Mouse (Mus musculus) kidney, adult 8-10 months (tissue): ENCODE measurements at regions not wholly inside any gene's neighbourhood (a gene's known extent, or its start where the extent isn't known, plus 50 kb on each side); places are given as distances from the start of the nearest gene placed in this dataset.

Source experiments
- DNase-seq, 2 experiments: peaks; one replicate each; pipeline ENCODE4 v3.0.0; 2022

DNA sequence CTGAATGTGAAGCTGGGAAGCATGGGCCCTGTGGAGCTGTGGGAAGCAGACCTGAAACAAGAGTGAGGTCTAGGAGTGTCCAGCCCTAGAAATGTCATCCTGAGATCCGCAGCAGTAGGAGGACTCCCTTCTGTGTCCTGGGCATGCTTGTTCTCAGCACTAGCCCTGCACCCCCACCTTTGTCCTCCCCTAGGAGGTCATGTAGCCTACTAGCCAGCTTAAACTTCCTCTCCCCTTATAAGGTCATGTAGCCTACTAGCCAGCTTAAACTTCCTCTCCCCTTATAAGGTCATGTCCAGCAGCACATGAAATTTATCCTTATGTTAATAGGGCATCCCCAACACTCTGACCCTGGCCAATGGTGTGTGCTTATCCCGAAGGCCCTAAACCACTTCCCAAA lies 363.5 kb upstream of the Zeb2 start:
- DNase-seq: no peak

DNA sequence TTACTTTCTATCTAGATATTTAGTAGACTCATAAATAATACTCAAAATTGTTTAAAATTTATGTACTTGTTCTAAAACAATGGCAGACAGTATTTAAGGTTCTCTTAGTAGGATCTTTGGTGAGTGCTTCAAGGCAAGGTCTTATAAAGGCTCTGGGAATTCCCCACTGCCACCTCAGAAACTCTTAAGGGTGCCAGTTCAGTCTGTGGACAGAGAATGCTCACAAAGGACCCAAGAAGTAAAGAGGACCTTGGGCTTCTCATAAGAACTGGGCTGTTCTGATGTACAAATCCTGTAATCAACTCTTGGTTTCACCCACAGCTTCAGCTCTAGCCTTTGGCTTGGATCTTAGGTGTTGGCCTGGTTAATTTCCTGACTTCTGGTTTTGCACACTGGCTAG lies 358.8 kb upstream of the Zeb2 start:
- DNase-seq: no peak

DNA sequence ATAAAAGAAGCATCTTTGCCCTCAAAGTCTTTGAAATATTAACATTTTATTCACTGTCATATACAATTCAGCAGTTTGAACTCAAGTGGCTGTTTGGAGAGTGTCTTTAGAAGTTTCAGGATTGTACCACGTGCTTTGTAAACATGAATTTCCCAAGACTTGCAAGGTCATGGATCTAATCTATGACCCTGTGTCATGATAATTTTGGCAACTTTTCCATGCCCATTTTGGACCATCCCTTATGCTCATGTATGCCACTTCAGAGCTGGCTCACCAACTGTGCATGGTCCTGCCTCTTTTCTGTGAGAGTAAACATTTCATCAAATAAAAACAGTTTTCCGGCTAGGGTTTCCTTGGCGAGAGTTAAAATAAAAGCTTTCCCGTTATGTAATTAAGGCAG lies 347.1 kb upstream of the Zeb2 start:
- no peak for DNase-seq

DNA sequence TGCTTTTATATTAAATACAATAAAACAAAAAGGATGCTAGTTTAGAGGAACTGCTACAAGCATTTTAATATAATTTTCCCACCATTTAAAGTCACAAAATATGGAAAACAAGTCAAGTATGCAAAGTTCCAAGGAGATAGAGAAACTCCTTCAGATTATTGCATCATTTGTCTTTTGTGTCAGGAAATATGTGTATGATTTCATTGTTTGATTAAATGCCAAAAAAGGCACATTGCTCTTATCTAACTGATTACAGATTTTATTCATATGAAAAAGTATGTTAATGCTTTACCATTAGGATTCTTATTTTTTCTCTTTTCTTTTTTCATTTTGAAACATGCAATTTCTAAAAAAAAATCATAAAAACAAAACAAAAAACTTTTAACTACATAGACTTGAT lies 342.2 kb upstream of the Zeb2 start:
- DNase-seq: no peak

DNA sequence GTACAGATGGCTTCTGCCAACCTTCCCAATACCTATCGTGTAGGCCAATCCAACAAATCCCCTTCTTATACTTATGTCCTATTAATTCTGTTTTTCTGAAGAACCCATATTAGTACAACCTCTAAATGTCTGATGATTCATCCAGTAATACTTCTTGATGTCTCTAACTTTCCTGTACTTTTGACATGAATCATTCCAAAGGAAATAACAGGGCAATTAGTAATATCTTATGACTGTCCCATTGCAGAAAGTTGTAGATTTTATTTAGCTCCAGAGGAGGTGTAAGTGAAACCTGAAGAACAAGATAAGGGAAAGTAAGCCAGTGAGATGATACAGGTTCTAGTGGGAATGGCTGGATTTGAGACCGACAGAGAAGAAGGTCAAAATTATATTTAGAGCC lies 337.6 kb upstream of the Zeb2 start:
- no peak for DNase-seq

DNA sequence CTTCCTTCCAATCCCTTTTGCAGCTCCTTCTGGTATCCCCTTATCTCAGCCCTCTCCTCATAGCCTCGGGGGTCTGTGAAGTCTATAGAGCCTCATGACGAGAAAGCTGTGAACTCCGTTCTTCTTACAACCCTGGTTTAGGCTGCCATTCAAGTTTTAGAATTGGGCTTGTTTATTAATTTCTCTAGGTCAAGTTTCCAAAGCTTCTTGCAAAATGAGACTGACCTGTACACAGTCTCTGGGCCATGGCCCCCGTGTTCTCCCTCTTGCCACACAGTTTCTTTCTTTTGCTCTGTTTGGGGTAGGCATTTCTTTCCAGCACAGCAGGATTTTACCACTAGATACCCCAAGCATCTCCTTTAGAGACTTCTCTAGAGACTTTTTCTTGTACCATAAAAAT lies 322.0 kb upstream of the Zeb2 start:
- DNase-seq: no peak

DNA sequence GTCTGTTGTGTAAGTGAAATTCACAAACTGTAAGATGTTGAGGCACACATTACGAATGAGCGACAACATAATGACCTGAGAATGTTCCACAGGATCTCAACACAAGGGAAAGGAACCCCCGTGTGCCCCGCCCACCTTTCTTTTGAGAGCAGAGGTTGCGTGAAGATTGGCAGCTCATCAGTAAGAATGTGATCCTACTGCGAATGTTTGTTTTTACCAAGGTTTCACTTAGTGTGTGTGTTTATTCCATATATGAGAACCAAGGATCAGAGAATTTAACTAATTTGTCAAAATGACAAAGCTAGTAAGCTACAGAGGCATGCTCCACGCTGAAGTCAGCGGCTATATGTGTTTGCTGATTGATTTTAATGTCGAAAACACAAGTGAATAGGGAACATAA lies 321.5 kb upstream of the Zeb2 start:
- no peak for DNase-seq

DNA sequence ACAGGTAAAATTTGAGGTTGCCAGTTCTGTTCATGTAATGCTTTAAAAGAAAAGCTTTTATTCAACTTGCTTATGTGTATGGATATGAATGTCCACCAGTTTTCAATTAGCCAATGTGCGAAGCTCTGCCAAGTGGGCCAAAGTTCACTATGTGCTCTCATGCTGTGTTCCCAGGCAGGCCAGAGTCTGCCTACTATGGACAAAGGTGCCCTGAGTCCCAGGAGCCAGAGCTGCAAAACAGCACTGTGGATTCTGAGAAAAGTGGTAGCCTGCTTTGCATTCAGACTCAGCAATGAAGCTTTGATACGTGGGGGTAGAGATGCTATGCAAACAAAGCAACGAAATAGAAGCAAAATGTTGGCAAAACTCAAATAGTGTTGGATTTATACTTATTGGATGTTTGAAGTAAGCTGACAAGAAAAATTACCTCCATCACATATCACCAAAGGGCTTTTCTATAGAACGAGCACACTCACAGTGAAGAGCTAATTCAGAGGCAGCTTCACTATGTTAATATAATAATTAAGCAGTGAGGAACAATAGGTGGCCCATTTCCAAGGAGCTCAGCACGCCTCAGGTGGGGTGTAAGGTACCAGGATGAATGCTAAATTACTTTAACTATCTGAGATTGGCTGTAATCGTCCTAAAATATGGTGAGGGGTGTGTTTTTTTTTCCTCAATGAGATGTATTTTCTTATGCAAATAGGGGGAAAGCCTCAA lies 318.2 kb upstream of the Zeb2 start:
- peak; percentile 85 to 92 for DNase-seq

DNA sequence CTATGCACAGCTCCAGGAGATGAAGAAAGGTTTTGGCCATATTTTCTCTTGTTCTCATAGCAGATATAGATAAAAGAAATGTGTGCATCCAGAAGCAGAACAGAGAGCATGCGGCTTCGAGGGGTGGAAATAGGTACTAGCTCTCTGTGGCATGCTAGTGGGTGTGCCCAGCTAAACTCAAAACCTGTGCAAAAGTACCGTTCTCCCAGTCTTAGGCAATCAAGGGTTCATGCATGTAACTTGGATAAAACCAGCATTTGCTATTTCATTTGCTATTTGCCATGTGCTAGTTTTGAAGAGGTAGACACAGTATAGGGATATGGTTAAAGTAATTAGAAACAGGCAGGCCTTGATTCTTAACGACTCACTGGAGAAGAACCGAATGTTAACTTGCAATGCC lies 317.6 kb upstream of the Zeb2 start:
- no peak for DNase-seq

DNA sequence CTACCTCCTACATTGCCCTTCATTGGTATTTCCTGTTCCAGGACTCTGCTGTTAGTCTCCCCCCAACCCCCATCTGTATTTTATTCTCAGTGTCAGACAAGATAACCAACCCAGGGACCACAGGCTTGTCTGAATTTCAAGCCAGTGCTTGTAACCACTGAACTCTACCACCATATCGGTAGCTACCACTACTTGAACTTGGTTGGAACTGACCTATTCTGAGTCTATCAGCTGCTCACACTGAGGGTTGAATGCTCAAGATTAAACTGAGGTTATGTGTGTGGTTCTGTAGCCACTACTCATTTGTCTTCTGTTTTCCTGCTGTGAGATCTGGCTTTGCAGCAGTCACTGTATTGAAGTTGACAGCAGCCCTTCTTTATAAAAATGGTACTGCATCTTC lies 317.0 kb upstream of the Zeb2 start:
- no peak for DNase-seq

DNA sequence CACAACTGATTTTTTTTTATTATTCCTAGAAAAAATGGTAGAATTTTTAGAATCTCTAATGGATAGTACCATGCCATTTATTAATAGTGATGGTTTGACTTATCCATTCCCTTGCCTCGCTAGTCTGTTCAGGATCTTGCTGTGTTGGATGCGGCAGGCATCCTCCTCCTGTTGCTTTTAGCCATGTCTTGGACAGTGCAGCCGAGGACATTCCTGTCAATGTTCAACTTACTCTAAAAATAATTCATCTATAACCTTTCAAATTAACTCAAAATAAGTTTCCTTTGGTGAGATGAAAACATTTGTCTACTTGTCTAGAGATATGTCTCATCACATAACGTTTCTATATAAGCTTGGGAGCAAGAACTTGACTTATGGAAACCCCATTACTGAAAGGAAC lies 314.2 kb upstream of the Zeb2 start:
- peak; percentile 24 to 27 for DNase-seq

DNA sequence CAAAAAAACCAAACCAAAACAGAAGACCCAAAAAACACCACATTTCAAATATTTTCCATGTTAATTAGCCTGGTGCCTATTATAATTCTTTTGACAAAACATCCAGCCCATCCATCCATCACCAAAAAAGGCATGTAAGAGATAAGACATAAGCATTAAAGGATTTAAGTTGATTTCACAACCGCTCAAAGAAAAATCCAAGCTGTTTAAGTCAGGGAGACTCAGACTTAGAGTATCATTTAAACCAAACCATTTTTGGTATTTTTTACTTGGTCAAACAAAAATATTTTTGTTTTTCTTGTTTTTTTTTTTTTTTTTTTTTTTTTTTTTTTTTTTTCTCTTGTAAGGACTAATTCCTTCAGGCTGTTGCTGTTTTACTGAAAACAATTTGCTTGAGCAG lies 304.6 kb upstream of the Zeb2 start:
- DNase-seq: no peak

DNA sequence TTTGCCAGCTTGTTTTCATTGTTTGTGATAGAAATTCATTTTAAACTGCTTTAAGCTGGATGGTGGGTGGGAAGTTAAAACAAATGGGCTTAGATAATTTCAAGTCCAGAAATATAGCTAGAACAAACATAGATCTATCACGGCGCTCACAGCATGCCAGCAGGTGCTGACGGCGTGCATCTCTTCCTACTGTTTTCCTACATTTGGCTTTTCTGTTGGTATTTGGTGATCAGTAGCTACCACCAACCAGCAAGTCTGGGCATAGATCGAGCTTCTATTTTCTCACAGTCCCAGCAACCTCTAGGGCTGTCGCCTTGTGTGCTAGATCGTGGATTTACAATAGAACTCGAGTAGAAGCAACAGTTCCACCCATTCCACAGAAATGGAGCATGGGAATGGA lies 290.9 kb upstream of the Zeb2 start:
- no peak for DNase-seq

DNA sequence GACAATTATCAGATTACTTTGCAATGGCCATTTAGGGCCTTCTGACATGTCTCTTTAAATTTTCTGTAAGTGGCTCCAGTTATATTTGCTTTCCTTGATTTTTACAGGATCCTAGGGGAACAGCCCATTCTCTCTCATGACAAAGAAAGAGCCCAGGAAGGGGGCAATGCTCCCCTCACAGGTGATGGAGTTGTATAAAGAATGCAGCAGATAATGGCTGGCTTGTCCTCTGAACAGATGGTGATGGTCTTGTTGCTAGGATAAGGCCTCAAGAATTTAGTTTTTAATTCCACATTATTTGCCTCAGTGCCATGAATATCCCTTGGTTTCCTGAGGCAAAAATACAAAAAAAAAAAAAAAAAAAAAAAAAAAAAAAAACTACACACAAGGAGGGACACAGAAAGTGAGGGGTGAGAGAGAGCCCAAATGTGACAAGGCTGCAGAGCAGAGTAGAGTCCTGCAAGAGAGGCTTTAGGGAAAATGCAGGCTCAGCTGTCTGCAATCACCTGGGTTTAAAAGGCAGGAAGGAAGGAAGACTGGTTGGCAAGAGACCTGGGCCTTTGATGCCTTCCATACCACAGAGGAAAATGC lies 272.8 kb upstream of the Zeb2 start:
- no peak for DNase-seq

DNA sequence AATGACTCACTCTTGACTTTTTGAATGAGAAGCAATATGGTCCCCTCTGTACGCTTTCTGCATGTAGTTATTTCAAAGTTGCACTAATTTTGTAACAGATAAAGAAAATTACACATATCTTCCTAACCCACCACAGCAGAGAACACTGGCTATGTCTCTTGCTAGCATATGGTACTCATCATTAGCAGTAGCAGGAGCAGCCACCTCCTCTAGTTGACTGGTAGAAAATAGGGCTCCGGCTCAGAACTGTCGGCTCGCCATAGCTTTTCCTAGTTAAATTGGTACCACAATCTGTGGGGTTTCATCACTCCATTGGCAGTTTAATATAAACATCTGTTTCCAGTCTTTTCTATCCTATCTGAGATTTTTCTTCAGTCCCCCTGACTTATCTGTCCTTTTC lies 254.1 kb upstream of the Zeb2 start:
- DNase-seq: no peak

DNA sequence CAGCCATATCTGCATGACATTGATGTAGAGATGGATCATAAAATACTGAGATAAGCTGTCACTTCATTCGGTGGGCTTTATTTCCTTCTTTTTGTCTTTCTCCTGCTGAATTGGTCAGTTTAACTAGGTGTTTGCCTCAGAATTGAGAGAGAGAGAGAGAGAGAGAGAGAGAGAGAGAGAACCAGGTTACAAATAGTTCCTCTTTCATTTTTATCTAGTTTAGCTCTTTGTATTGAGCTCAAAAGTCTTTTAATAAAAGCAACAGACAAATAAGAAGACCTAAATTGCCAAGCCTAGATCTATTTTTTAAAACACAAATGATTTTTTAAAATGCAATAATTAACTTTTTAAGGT lies 253.4 kb upstream of the Zeb2 start:
- no peak for DNase-seq

DNA sequence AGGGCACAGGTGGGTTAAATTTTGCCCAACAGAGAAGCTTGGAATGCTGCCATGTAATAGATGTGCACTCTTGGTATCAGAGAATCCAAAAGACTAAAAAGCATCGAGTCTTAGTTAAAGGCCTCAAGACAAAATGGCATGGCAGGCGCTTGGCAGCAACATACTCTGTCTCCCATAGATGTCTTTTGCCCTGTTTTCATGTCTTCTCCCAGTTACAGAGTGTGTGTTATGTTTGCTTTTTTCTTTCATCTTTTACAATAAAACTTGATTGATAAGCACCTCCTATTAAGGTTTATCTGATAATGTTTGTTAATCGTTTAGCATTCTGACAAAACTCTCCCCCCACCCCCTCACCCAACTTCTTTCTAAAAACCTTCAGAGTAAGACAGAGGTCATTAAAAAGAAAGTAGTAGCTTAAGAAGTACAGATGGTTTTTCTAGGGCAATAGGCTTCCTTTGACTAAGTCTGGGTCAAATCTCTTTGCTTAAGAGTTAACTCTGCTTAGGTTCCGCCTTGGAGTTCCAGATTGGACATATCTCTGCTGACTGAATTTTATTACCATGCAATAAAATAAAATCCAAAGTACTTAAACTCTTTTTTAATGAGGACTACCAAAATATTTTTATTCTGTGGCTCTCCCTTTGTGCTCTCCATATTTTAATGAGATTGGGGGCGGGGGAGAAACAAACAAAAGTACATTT lies 252.9 kb upstream of the Zeb2 start:
- no peak for DNase-seq

DNA sequence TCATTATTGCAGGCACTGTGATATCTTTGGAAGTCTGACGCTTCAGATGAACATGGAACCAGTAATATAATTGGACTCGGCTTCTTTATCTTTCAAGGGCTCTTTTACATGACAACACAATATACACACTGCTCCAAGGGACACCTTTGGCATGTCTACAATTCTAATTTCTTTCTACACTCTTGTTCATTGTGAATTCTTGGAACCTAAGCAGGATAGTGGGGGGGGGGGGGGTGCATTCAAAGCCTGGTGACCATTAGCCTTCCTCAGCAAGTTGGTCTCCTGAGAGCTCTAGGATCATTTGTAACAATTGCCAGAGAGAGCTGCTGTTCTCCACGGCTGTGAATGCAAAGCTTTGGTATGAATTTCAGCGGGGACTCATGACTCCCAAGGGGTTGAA lies 252.2 kb upstream of the Zeb2 start:
- DNase-seq: no peak

DNA sequence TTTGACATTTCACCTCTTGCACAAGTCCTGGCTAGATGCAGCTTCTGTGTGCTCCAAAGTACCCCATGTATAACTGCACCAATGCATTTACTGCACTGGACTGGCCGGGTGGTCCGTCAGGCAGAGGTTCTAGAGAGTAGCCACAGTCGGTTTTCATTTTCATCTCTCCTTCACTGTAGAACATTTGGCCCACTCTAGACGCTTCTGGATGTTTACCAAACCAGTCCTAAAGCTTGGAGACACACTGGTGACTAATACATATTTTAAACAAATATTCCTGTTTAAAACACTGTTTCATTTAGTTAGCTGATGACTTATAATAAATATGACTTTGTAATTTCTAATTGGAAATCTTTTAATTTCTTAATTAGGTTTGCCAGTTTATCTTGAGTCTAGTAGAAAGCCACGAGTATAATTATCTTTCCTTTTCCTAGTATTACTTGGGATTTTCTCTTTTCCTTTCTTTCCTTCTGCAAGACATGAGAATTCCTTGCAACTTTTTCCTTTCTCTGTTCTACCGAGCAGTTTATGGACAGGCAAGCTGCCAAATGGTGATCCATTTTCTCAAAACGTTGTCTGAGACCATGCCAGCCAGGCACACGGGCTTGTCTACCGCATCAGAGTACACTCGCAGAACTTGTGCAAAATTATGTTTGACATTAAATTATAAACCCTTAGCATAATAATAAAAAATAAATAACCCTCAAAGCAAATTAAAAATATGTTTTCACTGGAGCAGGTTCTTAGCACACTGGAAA lies 250.4 kb upstream of the Zeb2 start:
- no peak for DNase-seq

DNA sequence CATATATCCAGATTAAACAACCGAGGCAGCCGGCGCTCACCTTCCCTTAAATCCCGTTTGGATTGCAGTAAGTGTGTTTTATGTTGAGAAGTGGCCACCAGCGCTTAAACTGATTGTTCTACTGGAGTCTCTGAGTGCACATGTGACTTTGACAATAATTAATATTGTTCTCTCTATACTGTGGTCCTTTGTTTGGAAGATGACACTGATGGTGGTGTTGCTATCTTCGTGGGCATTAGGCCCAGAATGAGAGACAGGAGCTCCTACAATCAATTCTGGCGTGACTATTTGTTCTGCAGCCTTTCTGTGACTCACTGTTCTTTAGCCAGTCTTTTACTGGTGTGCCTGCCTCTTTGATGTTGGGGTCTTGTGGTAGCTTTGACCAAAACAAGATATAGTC lies 240.1 kb upstream of the Zeb2 start:
- DNase-seq: no peak

DNA sequence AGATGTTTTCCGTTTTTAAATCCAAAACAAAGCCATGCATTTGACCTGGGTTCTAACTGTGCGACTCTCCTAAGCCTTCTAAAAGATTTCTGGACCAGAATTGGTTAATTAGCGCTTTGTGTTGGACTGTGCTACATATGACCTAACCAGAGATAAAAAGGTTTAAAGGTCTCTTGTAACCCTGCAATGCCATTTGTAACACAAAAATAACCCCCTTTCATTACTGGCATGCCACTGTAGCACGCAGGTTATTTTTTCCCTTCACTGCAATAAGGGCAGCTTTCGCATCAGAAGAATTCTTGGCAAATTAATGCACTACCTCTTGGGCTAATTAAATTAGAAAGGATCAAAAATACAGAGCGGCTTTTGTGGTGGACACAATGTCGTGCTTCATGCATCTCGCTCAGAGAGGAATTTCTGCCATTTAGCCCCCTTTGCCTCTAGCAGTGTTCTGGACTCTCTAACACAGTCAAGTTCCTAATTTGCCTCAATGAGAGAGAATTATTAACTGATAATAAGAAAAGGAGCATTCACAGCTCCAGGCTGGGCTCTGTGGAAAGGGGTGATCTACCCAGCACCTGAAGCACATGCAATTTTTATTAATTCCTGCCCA lies 239.5 kb upstream of the Zeb2 start:
- DNase-seq: no peak

DNA sequence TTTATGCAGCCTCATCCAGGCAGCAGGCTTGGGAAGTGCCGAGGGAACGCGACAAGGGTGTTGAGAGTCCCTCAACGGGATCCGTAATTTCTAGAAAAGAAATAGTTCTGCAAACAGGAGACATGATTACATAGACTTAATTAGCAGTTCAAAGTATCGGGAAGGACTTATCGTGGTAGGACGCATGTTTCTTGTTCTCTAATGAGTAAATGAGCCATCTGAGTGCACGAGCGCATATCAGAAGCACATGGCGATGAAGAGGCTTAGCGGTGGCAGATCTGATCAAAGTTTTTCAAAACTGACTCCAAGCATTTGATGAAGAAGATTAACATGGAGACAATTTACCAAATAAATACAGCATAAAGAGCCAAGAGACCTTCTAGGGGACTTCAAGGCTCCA lies 238.8 kb upstream of the Zeb2 start:
- no peak for DNase-seq

DNA sequence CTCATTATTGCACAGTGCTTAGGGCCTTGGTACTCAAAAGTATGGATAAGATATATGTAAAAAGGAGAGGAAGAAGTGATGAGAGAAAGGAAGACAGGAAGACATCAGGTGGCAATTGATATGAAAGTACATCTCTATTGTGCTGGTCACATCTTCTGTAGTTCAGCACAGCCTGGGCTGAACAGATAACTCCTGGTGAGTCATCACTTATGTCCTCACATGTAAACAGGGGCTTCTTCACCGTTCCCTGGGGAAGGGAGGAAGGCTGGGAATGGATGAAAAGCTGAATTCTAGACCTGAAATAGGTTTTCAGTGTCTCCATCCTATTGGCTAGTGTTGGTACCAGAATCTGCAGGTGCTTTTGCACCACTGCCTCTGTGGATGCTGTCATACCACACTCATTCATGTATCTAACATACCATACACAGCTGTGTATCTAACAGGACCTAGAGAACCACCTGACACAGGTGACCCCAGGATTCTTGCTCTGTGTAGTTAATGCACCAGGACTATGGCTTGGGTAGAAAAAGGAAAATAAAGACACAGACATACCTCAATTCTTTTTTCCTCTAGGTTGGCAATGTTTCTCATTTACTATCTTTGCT lies 234.4 kb upstream of the Zeb2 start:
- no peak for DNase-seq
